Mouse (Mus musculus) testis, adult 2 months (tissue): ENCODE results near the gene 3110040M04Rik.

ENCODE experiments used
- CTCF ChIP-seq: fragments of 200-500 bp; IDR thresholded peaks from 2 replicates; pipeline ENCODE4 v1.5.1; 2012; ENCODE audit warnings: low read depth, mild to moderate bottlenecking, inconsistent platforms, low read length, moderate library complexity; ENCODE audit not compliant: control insufficient read depth, insufficient read depth, insufficient replicate concordance
- POLR2A ChIP-seq: fragments of 200-500 bp; IDR thresholded peaks from 2 replicates; pipeline ENCODE4 v1.6.1; 2012; ENCODE audit warnings: low read depth, mild to moderate bottlenecking, inconsistent platforms, low read length, moderate library complexity; ENCODE audit not compliant: control insufficient read depth

DNA sequence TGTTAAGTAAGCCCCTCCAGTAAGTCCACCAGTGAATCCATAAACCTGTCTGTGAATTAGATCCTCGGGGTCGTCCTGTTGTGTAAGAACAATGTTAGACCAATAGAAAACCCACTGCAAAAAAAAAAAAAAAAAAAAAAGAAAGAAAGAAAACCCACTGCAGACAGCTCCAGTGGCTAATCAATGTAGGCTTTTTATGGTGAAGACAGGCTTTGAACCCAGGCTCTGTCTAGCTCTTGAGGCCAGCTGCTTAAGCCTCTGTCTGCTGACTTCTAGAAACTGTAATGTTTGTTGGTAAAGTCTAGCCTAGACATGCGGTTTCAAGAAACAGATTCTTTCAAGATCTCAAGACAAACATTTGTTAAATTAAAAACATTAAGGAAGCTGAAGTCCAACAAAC, 46.2 kb downstream of the 3110040M04Rik start:
- no peak for TF ChIP-seq POLR2A
- no peak for TF ChIP-seq CTCF
